Mouse (Mus musculus): Measurements from ENCODE around the gene Slc16a13. TPM values are rescaled to one million over a fixed set of nuclear protein-coding genes. Genes with fewer than 3 reads are reported as not detected.

The Slc16a13 gene
- polyA plus RNA-seq, 1 experiment from 2014 or later, result 3.5 TPM

GRCm38 (mm10) chr11:70210681-70211080 lies 10.2 kb downstream of the Slc16a13 start:
- WGBS (ENCODE audit: insufficient replicate concordance), result 80% methylated on average over 2 of the region's 2 CpGs
- Histone ChIP-seq H3K4me3 (replicated peaks) (no peak overlapping the region), H3K27me3 (peaks cover 54% of the 10 kb centered on the region), H3K4me1 (replicated peaks) (peaks cover 16% of the 10 kb centered on the region), H3K27ac (replicated peaks) (no peak overlapping the region), H3K36me3 (replicated peaks) (no peaks in the 10 kb centered on the region), H3K4me2 (no peak overlapping the region), H3K9ac (no peak overlapping the region), H3K9me3 (replicated peaks) (no peaks in the 10 kb centered on the region)
- no peak for ATAC-seq (ENCODE audit: insufficient read depth)

- 47% methylated on average over 5 of the region's 5 CpGs for WGBS (ENCODE audit: insufficient replicate concordance)
- Histone ChIP-seq H3K4me3 (replicated peaks) (no peak overlapping the region), H3K4me1 (replicated peaks) (peaks cover 3% of the 10 kb centered on the region), H3K27ac (replicated peaks) (no peak overlapping the region), H3K9ac (no peak overlapping the region), H3K36me3 (replicated peaks) (no peaks in the 10 kb centered on the region), H3K9me3 (replicated peaks) (no peaks in the 10 kb centered on the region), H3K4me2 (no peak overlapping the region), H3K27me3 (peaks cover 37% of the 10 kb centered on the region)
- no peak for ATAC-seq (ENCODE audit: insufficient read depth)
These were observed 12.0 kb downstream of the Slc16a13 start for GRCm38 (mm10) chr11:70208778-70209388.

GRCm38 (mm10) chr11:70207283-70207682 lies 13.6 kb downstream of the Slc16a13 start:
- H3K9me3 ChIP-seq (replicated peaks), result no peaks in the 10 kb centered on the region
- H3K27me3 ChIP-seq, result peaks cover 23% of the 10 kb centered on the region
- no peak overlapping the region for H3K4me2 ChIP-seq
- 59% methylated on average over 7 of the region's 7 CpGs for WGBS (ENCODE audit: insufficient replicate concordance)
- no peak for ATAC-seq (ENCODE audit: insufficient read depth)
- H3K4me1 ChIP-seq (replicated peaks), result no peaks in the 10 kb centered on the region; the same call in 1 of the 2 replicates
- no peak overlapping the region for H3K4me3 ChIP-seq (replicated peaks)
- H3K9ac ChIP-seq, result no peak overlapping the region
- no peak overlapping the region for H3K27ac ChIP-seq (replicated peaks)
- no peaks in the 10 kb centered on the region for H3K36me3 ChIP-seq (replicated peaks)

- Histone ChIP-seq H3K4me2 (no peak overlapping the region), H3K27ac (replicated peaks) (no peak overlapping the region), H3K27me3 (peaks cover 20% of the 10 kb centered on the region), H3K36me3 (replicated peaks) (no peaks in the 10 kb centered on the region), H3K9me3 (replicated peaks) (no peaks in the 10 kb centered on the region), H3K9ac (no peak overlapping the region), H3K4me1 (replicated peaks) (peaks cover 1% of the 10 kb centered on the region; the same call in 1 of the 2 replicates), H3K4me3 (replicated peaks) (no peak overlapping the region)
- WGBS (ENCODE audit: insufficient replicate concordance), result 54% methylated on average over 2 of the region's 2 CpGs
- no peak for ATAC-seq (ENCODE audit: insufficient read depth)
These were observed 14.1 kb downstream of the Slc16a13 start for GRCm38 (mm10) chr11:70206801-70207200.

GRCm38 (mm10) chr11:70201691-70202090 lies 19.2 kb downstream of the Slc16a13 start:
- no peak overlapping the region for H3K4me2 ChIP-seq
- 0 out of 2 replicates have a peak, but pooled peaks cover 3% of the 10 kb centered on the region for H3K4me1 ChIP-seq (replicated peaks)
- H3K9me3 ChIP-seq (replicated peaks), result no peaks in the 10 kb centered on the region
- H3K27me3 ChIP-seq, result peaks cover 11% of the 10 kb centered on the region; the same call in 1 of the 2 replicates
- no peak overlapping the region for H3K9ac ChIP-seq
- H3K36me3 ChIP-seq (replicated peaks), result no peaks in the 10 kb centered on the region
- no peak for ATAC-seq (ENCODE audit: insufficient read depth)
- H3K4me3 ChIP-seq (replicated peaks), result no peak overlapping the region
- WGBS (ENCODE audit: insufficient replicate concordance), result 37% methylated on average over 5 of the region's 5 CpGs
- no peak overlapping the region for H3K27ac ChIP-seq (replicated peaks)

GRCm38 (mm10) chr11:70200036-70200608 lies 20.7 kb downstream of the Slc16a13 start:
- Histone ChIP-seq H3K36me3 (replicated peaks) (no peaks in the 10 kb centered on the region), H3K4me3 (replicated peaks) (no peak overlapping the region), H3K9ac (no peak overlapping the region), H3K27ac (replicated peaks) (no peak overlapping the region), H3K4me1 (replicated peaks) (0 out of 2 replicates have a peak, but pooled peaks cover 3% of the 10 kb centered on the region), H3K9me3 (replicated peaks) (no peaks in the 10 kb centered on the region), H3K4me2 (no peak overlapping the region), H3K27me3 (0 out of 2 replicates have a peak, but pooled peaks cover 11% of the 10 kb centered on the region)
- WGBS (ENCODE audit: insufficient replicate concordance), result 67% methylated on average over 5 of the region's 5 CpGs
- ATAC-seq (ENCODE audit: insufficient read depth), result no peak

GRCm38 (mm10) chr11:70199107-70199506 lies 21.8 kb downstream of the Slc16a13 start:
- Histone ChIP-seq H3K4me1 (replicated peaks) (0 out of 2 replicates have a peak, but pooled peaks cover 3% of the 10 kb centered on the region), H3K9me3 (replicated peaks) (no peaks in the 10 kb centered on the region), H3K27ac (replicated peaks) (no peak overlapping the region), H3K4me3 (replicated peaks) (no peak overlapping the region), H3K27me3 (0 out of 2 replicates have a peak, but pooled peaks cover 11% of the 10 kb centered on the region), H3K36me3 (replicated peaks) (no peaks in the 10 kb centered on the region), H3K9ac (no peak overlapping the region), H3K4me2 (no peak overlapping the region)
- WGBS (ENCODE audit: insufficient replicate concordance), result 64% methylated on average over 8 of the region's 8 CpGs
- no peak for ATAC-seq (ENCODE audit: insufficient read depth)

GRCm38 (mm10) chr11:70198332-70198731 lies 22.5 kb downstream of the Slc16a13 start:
- Histone ChIP-seq H3K9ac (no peak overlapping the region), H3K9me3 (replicated peaks) (no peaks in the 10 kb centered on the region), H3K4me2 (no peak overlapping the region), H3K27ac (replicated peaks) (no peak overlapping the region), H3K27me3 (0 out of 2 replicates have a peak, but pooled peaks cover 8% of the 10 kb centered on the region), H3K4me1 (replicated peaks) (0 out of 2 replicates have a peak, but pooled peaks cover 3% of the 10 kb centered on the region), H3K36me3 (replicated peaks) (no peaks in the 10 kb centered on the region), H3K4me3 (replicated peaks) (no peak overlapping the region)
- ATAC-seq (ENCODE audit: insufficient read depth), result no peak
- 24% methylated on average over 3 of the region's 3 CpGs for WGBS (ENCODE audit: insufficient replicate concordance)

GRCm38 (mm10) chr11:70193354-70194285 lies 27.2 kb downstream of the Slc16a13 start:
- Histone ChIP-seq H3K4me2 (no peak overlapping the region), H3K9me3 (replicated peaks) (no peaks in the 10 kb centered on the region), H3K4me3 (replicated peaks) (no peak overlapping the region), H3K4me1 (replicated peaks) (no peaks in the 10 kb centered on the region), H3K9ac (no peak overlapping the region), H3K36me3 (replicated peaks) (no peaks in the 10 kb centered on the region), H3K27me3 (no peaks in the 10 kb centered on the region), H3K27ac (replicated peaks) (no peak overlapping the region)
- no peak for ATAC-seq (ENCODE audit: insufficient read depth)
- WGBS (ENCODE audit: insufficient replicate concordance), result 53% methylated on average over 11 of the region's 11 CpGs

- ATAC-seq (ENCODE audit: insufficient read depth), result no peak
- H3K36me3 ChIP-seq (replicated peaks), result no peaks in the 10 kb centered on the region
- no peak overlapping the region for H3K27ac ChIP-seq (replicated peaks)
- H3K4me1 ChIP-seq (replicated peaks), result no peaks in the 10 kb centered on the region
- no peaks in the 10 kb centered on the region for H3K27me3 ChIP-seq
- no peak overlapping the region for H3K9ac ChIP-seq
- 59% methylated on average over 4 of the region's 4 CpGs for WGBS (ENCODE audit: insufficient replicate concordance)
- H3K4me2 ChIP-seq, result no peak overlapping the region
- H3K9me3 ChIP-seq (replicated peaks), result no peaks in the 10 kb centered on the region
- no peak overlapping the region for H3K4me3 ChIP-seq (replicated peaks)
These were observed 28.7 kb downstream of the Slc16a13 start for GRCm38 (mm10) chr11:70192157-70192556.

GRCm38 (mm10) chr11:70191188-70191587 lies 29.7 kb downstream of the Slc16a13 start:
- Histone ChIP-seq H3K9me3 (replicated peaks) (no peaks in the 10 kb centered on the region), H3K4me3 (replicated peaks) (no peak overlapping the region), H3K27me3 (no peaks in the 10 kb centered on the region), H3K4me2 (no peak overlapping the region), H3K9ac (no peak overlapping the region), H3K27ac (replicated peaks) (no peak overlapping the region), H3K36me3 (replicated peaks) (no peaks in the 10 kb centered on the region), H3K4me1 (replicated peaks) (no peaks in the 10 kb centered on the region)
- ATAC-seq (ENCODE audit: insufficient read depth), result no peak
- 55% methylated on average over 6 of the region's 6 CpGs for WGBS (ENCODE audit: insufficient replicate concordance)

Measured in liver, embryonic 15.5 days (tissue).